Mouse (Mus musculus) stomach, embryonic 14.5 days (tissue): ENCODE data around the gene Arnt2. TPM values are rescaled to one million over a fixed set of nuclear protein-coding genes. Genes with fewer than 3 reads are reported as not detected.

Source experiments
- ATAC-seq: fragments of 200-750 bp; cut with Nextera tagmentation; 2 replicates; pipeline ENCODE4 v1.8.0; 2017; ENCODE audit warnings: low read depth, moderate TSS enrichment; ENCODE audit not compliant: insufficient number of reproducible peaks, insufficient read depth, low FRiP score
- H3K27ac ChIP-seq: fragments of 300-500 bp; sonication (generic); 2 replicates; pipeline ENCODE4 v1.5.1; 2014; ENCODE audit warnings: mild to moderate bottlenecking, low read length, moderate library complexity, mixed read lengths
- H3K27me3 ChIP-seq: fragments of 300-500 bp; sonication (generic); 2 replicates; pipeline ENCODE4 v1.6.1; 2014; ENCODE audit warnings: low read length, control low read depth, mixed read lengths; ENCODE audit not compliant: control insufficient read depth, insufficient read depth
- H3K36me3 ChIP-seq: fragments of 300-500 bp; sonication (generic); 2 replicates; pipeline ENCODE4 v1.6.1; 2014; ENCODE audit warnings: mild to moderate bottlenecking, control low read depth, low read length, moderate library complexity, mixed read lengths; ENCODE audit not compliant: control insufficient read depth, insufficient read depth
- H3K4me1 ChIP-seq: fragments of 300-500 bp; sonication (generic); 2 replicates; pipeline ENCODE4 v1.6.1; 2014; ENCODE audit warnings: low read length, control low read depth, mixed read lengths; ENCODE audit not compliant: control insufficient read depth, insufficient read depth
- H3K4me2 ChIP-seq: fragments of 300-500 bp; sonication (generic); replicated peaks from 2 replicates; pipeline ENCODE4 v1.6.1; 2014; ENCODE audit warnings: low read depth, low read length, control low read depth
- H3K4me3 ChIP-seq: fragments of 300-500 bp; sonication (generic); 2 replicates; pipeline ENCODE4 v1.5.1; 2014; ENCODE audit warnings: low read depth, low read length, control low read depth
- H3K9ac ChIP-seq: fragments of 300-500 bp; sonication (generic); replicated peaks from 2 replicates; pipeline ENCODE4 v1.6.1; 2014; ENCODE audit warnings: low read depth, mild to moderate bottlenecking, control low read depth, low read length, moderate library complexity, mixed read lengths
- H3K9me3 ChIP-seq: fragments of 300-500 bp; sonication (generic); 2 replicates; pipeline ENCODE4 v1.6.1; 2016; ENCODE audit warnings: low read depth, low read length, control low read depth; ENCODE audit not compliant: control insufficient read depth
- WGBS: fragments of 180-500 bp; shearing (Covaris S2); extraction: QIAGEN DNeasy Blood & Tissue Kit; methylation state at CpG from one replicate; pipeline ENCODE4 v1.1.7; 2014; 5-methylcytosine and 5-hydroxymethylcytosine counted together
- polyA plus RNA-seq: library from polyadenylated mRNA; unstranded; fragments of >200 nt; fragmentation: Nextera tagmentation; extraction: Ambion mirVana; gene quantifications from 2 replicates; pipeline ENCODE4 v1.2.1, GENCODE M21; 2014

The Arnt2 gene
- polyA plus RNA-seq: 5.8 and 6.8 TPM in 2 replicates

DNA sequence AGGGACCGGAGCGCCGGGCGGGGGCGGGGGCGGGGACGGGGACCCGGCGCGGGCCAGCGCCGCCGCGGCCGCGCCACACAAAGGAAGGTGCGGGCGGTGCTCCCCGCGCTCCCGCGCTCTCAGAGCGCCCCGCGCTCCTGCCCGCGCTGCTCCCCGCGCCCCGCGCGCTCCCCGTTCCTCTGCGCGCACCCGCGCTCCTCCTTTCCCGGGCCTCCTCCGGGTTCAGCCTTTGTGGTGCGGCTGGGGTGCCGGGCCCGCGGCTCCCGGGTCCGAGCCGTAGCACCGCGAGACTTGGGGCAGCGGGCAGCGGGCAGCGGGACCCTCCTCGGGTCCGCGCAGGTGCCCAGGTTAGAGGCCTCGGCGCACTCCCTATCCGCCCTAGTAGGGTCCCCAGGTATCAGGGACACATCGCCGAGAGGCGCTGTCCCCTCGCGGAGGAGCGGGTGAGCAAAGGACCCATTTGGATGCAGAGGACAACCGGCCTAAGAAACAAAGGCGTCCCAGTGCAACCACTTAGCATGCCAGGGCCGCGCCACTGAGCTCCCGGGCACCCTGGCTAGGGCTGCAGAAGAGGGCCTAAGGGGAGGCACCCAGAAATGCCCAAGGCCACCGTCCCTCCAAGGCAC, at the start of gene Arnt2:
Gene Arnt2 (minus strand): TSS at position 281 of the 626 bp plus-strand sequence.
- peak within 1 kb of the TSS; percentile 67 for H3K9ac ChIP-seq
- peak within 1 kb of the TSS; percentile 44; the same call in 1 of the 2 replicates for H3K27ac ChIP-seq
- H3K4me2 ChIP-seq: peak within 1 kb of the TSS; percentile 77
- no peaks in the 10 kb centered on the region for H3K4me1 ChIP-seq
- H3K9me3 ChIP-seq: no peaks in the 10 kb centered on the region
- WGBS: under 1% methylated on average over 51 of the region's 69 CpGs
- peak within 1 kb of the TSS; percentile 67 for H3K4me3 ChIP-seq
- ATAC-seq: peak; percentile 76
- H3K36me3 ChIP-seq: no peaks in the 10 kb centered on the region
- H3K27me3 ChIP-seq: no peaks in the 10 kb centered on the region

- Histone ChIP-seq H3K4me3 (no peak overlapping the region), H3K36me3 (no peaks in the 10 kb centered on the region), H3K9ac (no peak overlapping the region), H3K9me3 (no peaks in the 10 kb centered on the region), H3K27ac (no peak overlapping the region), H3K4me2 (no peak overlapping the region), H3K27me3 (no peaks in the 10 kb centered on the region), H3K4me1 (no peaks in the 10 kb centered on the region)
- no peak for ATAC-seq
Observed at GRCm38 (mm10) chr7:84451681-84452080, 41.7 kb upstream of the Arnt2 start.

DNA sequence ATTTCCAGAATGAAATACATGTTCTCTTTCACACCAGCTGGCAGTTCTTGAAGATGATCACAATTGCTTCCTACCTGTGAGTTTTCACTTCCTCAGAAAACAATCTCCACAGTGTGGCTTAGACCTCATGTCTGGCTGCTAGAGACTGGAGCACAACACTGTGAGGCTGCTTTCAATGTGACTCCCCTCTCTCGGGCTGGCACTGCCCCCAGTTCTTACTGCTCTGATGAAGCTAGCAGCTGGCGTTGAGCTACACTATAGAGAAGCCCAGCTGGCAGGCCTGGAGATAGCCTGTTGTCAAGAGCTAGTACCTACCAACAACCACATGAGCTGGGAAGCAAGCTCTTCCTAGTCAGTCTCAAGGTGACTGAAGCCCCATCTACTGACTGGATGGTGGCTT, 39.1 kb upstream of the Arnt2 start:
- 71% methylated on average over 2 of the region's 2 CpGs for WGBS
- ATAC-seq: no peak
- no peaks in the 10 kb centered on the region for H3K27me3 ChIP-seq
- no peak overlapping the region for H3K4me3 ChIP-seq
- no peak overlapping the region for H3K9ac ChIP-seq
- no peaks in the 10 kb centered on the region for H3K9me3 ChIP-seq
- no peaks in the 10 kb centered on the region for H3K4me1 ChIP-seq
- no peaks in the 10 kb centered on the region for H3K36me3 ChIP-seq
- H3K27ac ChIP-seq: no peak overlapping the region
- H3K4me2 ChIP-seq: no peak overlapping the region

GRCm38 (mm10) chr7:84448512-84448911, 38.5 kb upstream of the Arnt2 start:
- H3K4me2 ChIP-seq: no peak overlapping the region
- no peak overlapping the region for H3K4me3 ChIP-seq
- H3K4me1 ChIP-seq: no peaks in the 10 kb centered on the region
- no peaks in the 10 kb centered on the region for H3K27me3 ChIP-seq
- H3K9ac ChIP-seq: no peak overlapping the region
- no peaks in the 10 kb centered on the region for H3K36me3 ChIP-seq
- ATAC-seq: no peak
- H3K9me3 ChIP-seq: no peaks in the 10 kb centered on the region
- H3K27ac ChIP-seq: no peak overlapping the region

DNA sequence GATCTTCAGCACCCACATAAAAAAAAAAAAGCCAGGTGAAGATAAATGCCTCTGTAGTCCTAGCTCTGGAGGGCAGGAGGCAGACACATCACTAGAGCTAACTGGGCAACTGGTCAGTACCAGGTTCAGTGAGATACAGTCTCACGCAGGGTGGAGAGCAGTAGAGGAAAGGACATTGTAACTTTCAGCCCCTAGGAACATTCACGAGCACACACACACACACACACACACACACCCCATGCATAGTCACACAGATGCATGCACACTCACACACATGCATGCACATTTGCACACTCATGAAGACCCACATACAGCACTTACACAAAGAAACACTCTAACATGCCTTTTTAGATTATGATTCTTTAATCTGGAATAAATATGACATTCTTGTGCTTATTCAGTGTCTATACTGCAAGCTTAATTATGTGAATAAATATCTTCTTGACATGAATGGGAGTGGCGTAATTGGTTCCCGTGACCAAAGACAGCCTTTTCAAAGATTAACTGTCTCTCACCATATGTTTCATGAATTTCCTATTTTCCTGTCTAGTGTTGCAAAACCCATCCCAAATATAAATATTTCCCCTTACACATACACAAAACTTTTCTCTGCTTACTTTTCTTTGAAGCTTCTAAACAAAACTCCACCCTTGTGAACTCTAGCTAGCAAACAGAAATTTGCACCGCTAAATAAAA, 37.9 kb upstream of the Arnt2 start:
- Histone ChIP-seq H3K27me3 (no peaks in the 10 kb centered on the region), H3K9me3 (no peaks in the 10 kb centered on the region), H3K4me3 (no peak overlapping the region), H3K36me3 (no peaks in the 10 kb centered on the region), H3K27ac (no peak overlapping the region), H3K4me2 (no peak overlapping the region), H3K9ac (no peak overlapping the region), H3K4me1 (no peaks in the 10 kb centered on the region)
- ATAC-seq: no peak
- whole genome bisulfite sequencing: 73% methylated on average over 5 of the region's 5 CpGs

GRCm38 (mm10) chr7:84447060-84447459, 37.1 kb upstream of the Arnt2 start:
- H3K27ac ChIP-seq: no peak overlapping the region
- H3K36me3 ChIP-seq: no peaks in the 10 kb centered on the region
- no peak overlapping the region for H3K4me2 ChIP-seq
- no peak for ATAC-seq
- no peak overlapping the region for H3K4me3 ChIP-seq
- no peak overlapping the region for H3K9ac ChIP-seq
- H3K9me3 ChIP-seq: no peaks in the 10 kb centered on the region
- WGBS: 28% methylated on average over 4 of the region's 4 CpGs
- H3K27me3 ChIP-seq: no peaks in the 10 kb centered on the region
- no peaks in the 10 kb centered on the region for H3K4me1 ChIP-seq

GRCm38 (mm10) chr7:84442343-84442911, 32.5 kb upstream of the Arnt2 start:
- no peaks in the 10 kb centered on the region for H3K36me3 ChIP-seq
- 91% methylated on average over 2 of the region's 2 CpGs for WGBS
- H3K4me1 ChIP-seq: no peaks in the 10 kb centered on the region
- H3K4me2 ChIP-seq: no peak overlapping the region
- no peaks in the 10 kb centered on the region for H3K9me3 ChIP-seq
- no peak for ATAC-seq
- H3K27ac ChIP-seq: no peak overlapping the region
- no peak overlapping the region for H3K4me3 ChIP-seq
- no peak overlapping the region for H3K9ac ChIP-seq
- H3K27me3 ChIP-seq: no peaks in the 10 kb centered on the region

GRCm38 (mm10) chr7:84439606-84440005, 29.6 kb upstream of the Arnt2 start:
- peak; percentile 46; the same call in 1 of the 2 replicates for ATAC-seq
- H3K36me3 ChIP-seq: no peaks in the 10 kb centered on the region
- no peak overlapping the region for H3K9ac ChIP-seq
- H3K4me1 ChIP-seq: no peaks in the 10 kb centered on the region
- 64% methylated on average over 1 of the region's 1 CpGs for WGBS
- no peak overlapping the region for H3K27ac ChIP-seq
- no peak overlapping the region for H3K4me2 ChIP-seq
- no peak overlapping the region for H3K4me3 ChIP-seq
- no peaks in the 10 kb centered on the region for H3K27me3 ChIP-seq
- no peaks in the 10 kb centered on the region for H3K9me3 ChIP-seq
